ENCODE assay signal across 8 mouse cellular contexts in genomic region chr16:37011061-37011921, GRCm38 (mm10). TPM values are rescaled to one million over a fixed set of nuclear protein-coding genes. Genes with fewer than 3 reads are reported as not detected.
A peak's percentile ranks its signal among the peaks of the same experiment; 100 is the strongest.
DNase-seq lines count a peak whose midpoint lies in the region; ATAC-seq and TF ChIP-seq lines count a peak whose summit lies in the region.

Gene Polq, plus strand, starts transcription at chr16:37011786.

- TF ChIP-seq POLR2A in kidney, adult 2 months (IDR thresholded peaks at IDR 0.05; ENCODE audit: low read depth, low read length), result no peak
- TF ChIP-seq POLR2A in spleen, adult 2 months (IDR thresholded peaks at IDR 0.05; ENCODE audit: low read depth, low read length), result no peak; the same call in 1 of the 2 replicates

- peak; percentile 79 for DNase-seq in 3134 (ENCODE audit: extremely low read depth, insufficient read length, low spot score)
- peak; percentile 95 to 96 for DNase-seq in adrenal gland, postnatal 36 days
- peak; percentile 95 to 97 for DNase-seq in heart, adult 18-20 months
- DNase-seq in kidney, adult 2 months, result peak; percentile 95
- peak; percentile 87 to 90 for DNase-seq in spleen, adult 2 months (ENCODE audit: low read depth in 1 of 2, low spot score in 2 of 2)

- WGBS in embryonic facial prominence, embryonic 13.5 days, result 4% methylated on average over 30 of the region's 30 CpGs
- WGBS in kidney, adult 2 months, result 2% methylated on average over 30 of the region's 30 CpGs
- whole genome bisulfite sequencing in limb, embryonic 12.5 days, result 6% methylated on average over 30 of the region's 30 CpGs
- 5% methylated on average over 30 of the region's 30 CpGs for WGBS in midbrain, embryonic 15.5 days
- WGBS in spleen, adult 2 months, result 1% methylated on average over 30 of the region's 30 CpGs

- peak within 1 kb of the TSS; percentile 73 for H3K4me3 ChIP-seq in embryonic facial prominence, embryonic 13.5 days
- peak within 1 kb of the TSS; percentile 66 for H3K4me3 ChIP-seq in kidney, adult 2 months (ENCODE audit: insufficient read depth, low read depth, low read length)
- H3K4me3 ChIP-seq in limb, embryonic 12.5 days (replicated peaks), result peak within 1 kb of the TSS; percentile 87
- peak within 1 kb of the TSS; percentile 92 for H3K4me3 ChIP-seq in midbrain, embryonic 15.5 days
- peak within 1 kb of the TSS; percentile 71 for H3K4me3 ChIP-seq in spleen, adult 2 months (ENCODE audit: extremely low read depth, insufficient read depth, insufficient read length)

- H3K4me2 ChIP-seq in embryonic facial prominence, embryonic 13.5 days, result peak within 1 kb of the TSS; percentile 82
- peak within 1 kb of the TSS; percentile 90 for H3K4me2 ChIP-seq in limb, embryonic 12.5 days
- peak within 1 kb of the TSS; percentile 96 for H3K4me2 ChIP-seq in midbrain, embryonic 15.5 days

- peaks cover 14% of the 10 kb centered on the region for H3K4me1 ChIP-seq in embryonic facial prominence, embryonic 13.5 days
- H3K4me1 ChIP-seq in kidney, adult 2 months (ENCODE audit: control insufficient read depth, insufficient read depth, low read length), result peaks cover 3% of the 10 kb centered on the region; the same call in 1 of the 2 replicates
- H3K4me1 ChIP-seq in limb, embryonic 12.5 days (replicated peaks), result peaks cover 11% of the 10 kb centered on the region
- H3K4me1 ChIP-seq in midbrain, embryonic 15.5 days, result peaks cover 19% of the 10 kb centered on the region
- peaks cover 7% of the 10 kb centered on the region for H3K4me1 ChIP-seq in spleen, adult 2 months (ENCODE audit: control insufficient read depth, insufficient read depth, insufficient read length)

- no peak for TF ChIP-seq CTCF in kidney, adult 2 months (conservative IDR thresholded peaks at IDR 0.05; ENCODE audit: insufficient read depth, insufficient read length, low read depth, low read length)
- no peak for TF ChIP-seq CTCF in spleen, adult 2 months (IDR thresholded peaks at IDR 0.05; ENCODE audit: extremely low read depth, insufficient read depth, insufficient read length, insufficient replicate concordance)

- H3K27ac ChIP-seq in embryonic facial prominence, embryonic 13.5 days, result no peak within 1 kb of the TSS
- no peak within 1 kb of the TSS for H3K27ac ChIP-seq in kidney, adult 2 months (ENCODE audit: insufficient read depth, low read depth, low read length)
- H3K27ac ChIP-seq in limb, embryonic 12.5 days, result no peak within 1 kb of the TSS
- no peak within 1 kb of the TSS for H3K27ac ChIP-seq in midbrain, embryonic 15.5 days
- no peak within 1 kb of the TSS for H3K27ac ChIP-seq in spleen, adult 2 months (ENCODE audit: insufficient read depth, low read length)

- ATAC-seq in embryonic facial prominence, embryonic 13.5 days (ENCODE audit: insufficient number of reproducible peaks, insufficient read depth, low FRiP score, low TSS enrichment, low read depth), result peak; percentile 91
- ATAC-seq in limb, embryonic 12.5 days (ENCODE audit: insufficient number of reproducible peaks, insufficient read depth, low FRiP score, low TSS enrichment, low read depth), result peak; percentile 93
- peak; percentile 99 for ATAC-seq in midbrain, embryonic 15.5 days (replicated peaks)

- H3K27me3 ChIP-seq in embryonic facial prominence, embryonic 13.5 days, result no peaks in the 10 kb centered on the region
- no peaks in the 10 kb centered on the region for H3K27me3 ChIP-seq in kidney, adult 2 months (replicated peaks; ENCODE audit: control insufficient read depth, insufficient read depth, low read length)
- no peaks in the 10 kb centered on the region for H3K27me3 ChIP-seq in limb, embryonic 12.5 days
- no peaks in the 10 kb centered on the region for H3K27me3 ChIP-seq in midbrain, embryonic 15.5 days (replicated peaks)
- H3K27me3 ChIP-seq in spleen, adult 2 months (ENCODE audit: control insufficient read depth, insufficient read depth, low read length), result no peaks in the 10 kb centered on the region

- peaks cover 8% of the 10 kb centered on the region; the same call in 1 of the 2 replicates for H3K36me3 ChIP-seq in embryonic facial prominence, embryonic 13.5 days
- H3K36me3 ChIP-seq in kidney, adult 2 months (ENCODE audit: control insufficient read depth, insufficient read depth, low read length), result no peaks in the 10 kb centered on the region
- H3K36me3 ChIP-seq in limb, embryonic 12.5 days, result peaks cover 13% of the 10 kb centered on the region; the same call in 1 of the 2 replicates
- no peaks in the 10 kb centered on the region for H3K36me3 ChIP-seq in midbrain, embryonic 15.5 days (replicated peaks)
- H3K36me3 ChIP-seq in spleen, adult 2 months (ENCODE audit: control insufficient read depth, insufficient read depth, low read length), result no peaks in the 10 kb centered on the region

- H3K9me3 ChIP-seq in embryonic facial prominence, embryonic 13.5 days, result no peaks in the 10 kb centered on the region
- no peaks in the 10 kb centered on the region for H3K9me3 ChIP-seq in limb, embryonic 12.5 days
- no peaks in the 10 kb centered on the region for H3K9me3 ChIP-seq in midbrain, embryonic 15.5 days

- peak within 1 kb of the TSS; percentile 79 for H3K9ac ChIP-seq in embryonic facial prominence, embryonic 13.5 days
- H3K9ac ChIP-seq in limb, embryonic 12.5 days (replicated peaks), result peak within 1 kb of the TSS; percentile 81
- peak within 1 kb of the TSS; percentile 43 for H3K9ac ChIP-seq in midbrain, embryonic 15.5 days

RNA-seq across cellular contexts. Expression of gene Polq, which starts in this region (rescaled TPM):
- total RNA-seq in adrenal gland, postnatal 36 days (2021), result under 1 TPM; 0.66 to 0.76 TPM
- 9.1 and 9.4 TPM in 2 replicates for polyA plus RNA-seq in embryonic facial prominence, embryonic 13.5 days (2015; fragmentation: Nextera tagmentation; extraction: Ambion mirVana)
- total RNA-seq in heart, adult 18-20 months (2021), result 1 to 10 TPM; 4.4 to 5.8 TPM
- polyA plus RNA-seq in kidney, adult 2 months (2012; rRNA removed), result 0.05 and 0.06 TPM in 2 replicates
- polyA plus RNA-seq in limb, embryonic 12.5 days (2016; fragmentation: Nextera tagmentation; extraction: Ambion mirVana), result 11.9 TPM in 2 replicates
- polyA plus RNA-seq in midbrain, embryonic 15.5 days (2015; fragmentation: Nextera tagmentation; extraction: Ambion mirVana), result 3.2 and 3.3 TPM in 2 replicates
- 0.53 and 0.55 TPM in 2 replicates for polyA plus RNA-seq in spleen, adult 2 months (2012; rRNA removed)

Comparison
In these comparisons a context has a peak if more than half of its experiments do, and no peak if none do; other contexts are left out.
1. Peak in DNase-seq in adrenal gland, postnatal 36 days; RNA of the gene not detected or under 1 TPM.
2. Peak in DNase-seq and H3K4me3 ChIP-seq in kidney, adult 2 months; RNA of the gene not detected or under 1 TPM.
3. Peak in DNase-seq and H3K4me3 ChIP-seq in spleen, adult 2 months; RNA of the gene not detected or under 1 TPM.